Mouse (Mus musculus) limb, embryonic 14.5 days (tissue): ENCODE measurements around the gene Rbms3. TPM values are rescaled to one million over a fixed set of nuclear protein-coding genes. Genes with fewer than 3 reads are reported as not detected.

Source experiments
- ATAC-seq: fragments of 200-750 bp; cut with Nextera tagmentation; 2 replicates; pipeline ENCODE4 v1.8.0; 2017; ENCODE audit warnings: low read depth, moderate number of reproducible peaks, moderate TSS enrichment; ENCODE audit not compliant: low FRiP score
- DNase-seq: peaks from one replicate; pipeline ENCODE4 v3.0.0-alpha.2; 2015; ENCODE audit warnings: low spot score
- H3K27ac ChIP-seq: fragments of 300-500 bp; sonication (generic); replicated peaks from 2 replicates; pipeline ENCODE4 v1.5.1; 2014; ENCODE audit warnings: low read depth, mild to moderate bottlenecking, low read length, moderate library complexity, mixed read lengths
- H3K27me3 ChIP-seq: fragments of 300-500 bp; sonication (generic); 2 replicates; pipeline ENCODE4 v1.6.1; 2014; ENCODE audit warnings: low read length, mixed read lengths; ENCODE audit not compliant: control insufficient read depth, insufficient read depth
- H3K36me3 ChIP-seq: fragments of 300-500 bp; sonication (generic); 2 replicates; pipeline ENCODE4 v1.6.1; 2014; ENCODE audit warnings: mild to moderate bottlenecking, low read length, moderate library complexity, mixed read lengths; ENCODE audit not compliant: control insufficient read depth, insufficient read depth
- H3K4me1 ChIP-seq: fragments of 300-500 bp; sonication (generic); 2 replicates; pipeline ENCODE4 v1.6.1; 2014; ENCODE audit warnings: antibody characterized with exemption, low read length, mixed read lengths; ENCODE audit not compliant: control insufficient read depth, insufficient read depth
- H3K4me2 ChIP-seq: fragments of 300-500 bp; sonication (generic); replicated peaks from 2 replicates; pipeline ENCODE4 v1.6.1; 2014; ENCODE audit warnings: low read depth, mild to moderate bottlenecking, low read length, moderate library complexity; ENCODE audit not compliant: severe bottlenecking
- H3K4me3 ChIP-seq: fragments of 300-500 bp; sonication (generic); replicated peaks from 2 replicates; pipeline ENCODE4 v1.5.1; 2014; ENCODE audit warnings: low read length
- H3K9ac ChIP-seq: fragments of 300-500 bp; sonication (generic); 2 replicates; pipeline ENCODE4 v1.6.1; 2014; ENCODE audit warnings: mild to moderate bottlenecking, low read depth, low read length, moderate library complexity; ENCODE audit not compliant: severe bottlenecking
- H3K9me3 ChIP-seq: fragments of 300-500 bp; sonication (generic); 2 replicates; pipeline ENCODE4 v1.6.1; 2016; ENCODE audit warnings: low read length; ENCODE audit not compliant: control insufficient read depth
- POLR2A ChIP-seq: fragments of 200-500 bp; IDR thresholded peaks from 2 replicates; pipeline ENCODE4 v1.8.0; 2012; ENCODE audit warnings: inconsistent platforms, mild to moderate bottlenecking, moderate library complexity, borderline replicate concordance; ENCODE audit not compliant: insufficient read depth, insufficient read length; ENCODE audit errors: extremely low read depth
- WGBS: fragments of 180-500 bp; shearing (Covaris S2); extraction: QIAGEN DNeasy Blood & Tissue Kit; methylation state at CpG from one replicate; pipeline ENCODE4 v1.1.7; 2014; 5-methylcytosine and 5-hydroxymethylcytosine counted together
- polyA plus RNA-seq, 2 experiments: library from polyadenylated mRNA; depleted of rRNA in 1 of 2; stranded (reverse) in 1 of 2; unstranded in 1 of 2; fragments of >200 nt; fragmentation: Nextera tagmentation in 1 of 2; extraction: Ambion mirVana in 1 of 2; gene quantifications; 2 replicates each; pipeline versions ENCODE4 v1.2.1 to v1.2.3; 2012 to 2014

Rbms3 gene
- polyA plus RNA-seq, 2 experiments, result 42.1 to 94.5 TPM

DNA sequence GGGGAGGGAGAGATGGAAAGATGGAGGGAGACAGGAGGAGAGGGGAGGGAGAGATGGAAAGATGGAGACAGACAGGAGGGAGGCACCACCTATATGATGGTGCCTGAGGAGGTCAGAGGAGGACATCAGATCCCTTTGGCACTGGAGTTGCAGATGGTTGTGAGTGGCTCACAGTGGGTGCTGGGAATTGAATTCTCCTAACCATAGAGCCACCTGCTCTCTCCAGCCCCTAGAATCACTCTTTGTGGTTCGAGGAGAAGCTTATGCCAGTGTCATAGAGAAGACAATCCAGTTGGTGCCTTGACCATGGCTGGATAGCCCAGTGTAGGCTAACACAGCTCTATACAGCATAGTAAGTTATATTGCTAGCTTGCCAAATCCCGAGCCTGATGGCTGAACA, 137.8 kb downstream of the Rbms3 start:
- WGBS, result 88% methylated on average over 2 of the region's 2 CpGs
- no peak overlapping the region for H3K4me2 ChIP-seq
- H3K36me3 ChIP-seq, result no peaks in the 10 kb centered on the region
- no peak for ATAC-seq
- H3K9me3 ChIP-seq, result no peaks in the 10 kb centered on the region
- no peaks in the 10 kb centered on the region for H3K4me1 ChIP-seq
- H3K27me3 ChIP-seq, result no peaks in the 10 kb centered on the region
- DNase-seq, result no peak
- H3K4me3 ChIP-seq, result no peak overlapping the region
- H3K9ac ChIP-seq, result no peak overlapping the region
- no peak overlapping the region for H3K27ac ChIP-seq
- TF ChIP-seq POLR2A, result no peak

DNA sequence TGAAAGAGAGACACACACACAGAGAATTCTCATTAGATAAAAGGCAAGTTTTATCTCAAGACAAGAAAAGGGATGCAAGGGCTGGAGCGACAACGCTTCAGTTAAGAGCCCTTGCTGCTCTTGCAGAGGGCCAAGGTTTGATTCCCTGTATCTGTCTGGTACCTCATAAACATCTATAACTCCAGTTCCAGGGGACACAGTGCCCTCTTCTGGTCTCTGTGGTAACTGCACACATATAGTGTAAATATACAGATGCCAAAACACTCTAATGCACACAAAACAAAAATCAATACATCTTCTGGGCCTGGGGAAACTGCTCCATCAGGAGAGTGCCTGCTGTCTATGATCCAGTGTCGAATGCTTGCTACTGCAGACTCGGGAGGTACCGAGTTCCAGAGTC, 145.3 kb downstream of the Rbms3 start:
- ATAC-seq (no peak), DNase-seq (no peak)
- no peak for TF ChIP-seq POLR2A
- H3K4me2 ChIP-seq, result no peak overlapping the region
- H3K36me3 ChIP-seq, result no peaks in the 10 kb centered on the region
- 94% methylated on average over 5 of the region's 5 CpGs for WGBS
- no peak overlapping the region for H3K27ac ChIP-seq
- no peaks in the 10 kb centered on the region for H3K4me1 ChIP-seq
- H3K27me3 ChIP-seq, result no peaks in the 10 kb centered on the region
- no peak overlapping the region for H3K9ac ChIP-seq
- H3K9me3 ChIP-seq, result no peaks in the 10 kb centered on the region
- no peak overlapping the region for H3K4me3 ChIP-seq

DNA sequence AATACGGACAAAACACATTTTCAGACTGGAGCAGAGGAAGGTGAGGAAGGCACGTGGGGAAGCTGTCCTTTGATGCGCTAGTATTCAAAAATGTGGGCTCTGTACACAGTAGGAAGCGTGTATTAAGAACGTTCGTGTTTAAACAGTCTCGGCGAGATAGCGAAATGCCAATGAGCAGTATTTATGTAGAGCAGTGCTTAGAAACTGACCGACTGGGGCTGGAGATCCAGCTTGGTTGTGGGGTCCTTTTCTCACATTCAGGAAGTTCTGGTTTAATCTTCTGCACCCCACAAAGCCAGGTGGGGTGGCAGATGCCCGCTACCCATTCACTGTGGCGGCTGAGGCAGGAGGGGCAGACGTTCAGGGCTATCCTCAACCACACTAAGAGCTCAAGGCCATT, 153.0 kb downstream of the Rbms3 start:
- Histone ChIP-seq H3K4me2 (no peak overlapping the region), H3K4me3 (no peak overlapping the region), H3K9me3 (no peaks in the 10 kb centered on the region), H3K27ac (no peak overlapping the region), H3K4me1 (no peaks in the 10 kb centered on the region), H3K36me3 (no peaks in the 10 kb centered on the region), H3K9ac (no peak overlapping the region), H3K27me3 (no peaks in the 10 kb centered on the region)
- WGBS, result 92% methylated on average over 13 of the region's 13 CpGs
- TF ChIP-seq POLR2A, result no peak
- no peak for ATAC-seq
- DNase-seq, result no peak

DNA sequence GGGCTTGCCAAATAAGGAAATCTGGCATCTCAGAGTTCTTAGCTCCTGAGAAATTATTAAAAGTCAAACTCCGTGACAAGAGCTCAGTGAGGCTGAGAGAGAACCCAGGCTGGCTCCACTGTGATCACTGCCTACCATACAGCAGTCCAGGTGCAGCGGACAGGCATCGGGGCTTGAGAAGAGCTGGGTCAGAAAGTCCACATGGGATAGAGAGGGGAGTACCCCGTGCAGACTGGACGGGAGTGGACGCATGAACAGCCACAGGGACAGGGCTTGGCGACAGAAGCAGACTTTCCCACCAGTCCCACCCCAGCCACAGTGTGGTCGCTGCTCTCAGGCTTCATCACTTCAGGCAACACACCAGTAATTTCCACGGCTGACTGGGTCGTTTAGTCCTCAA, 176.9 kb downstream of the Rbms3 start:
- DNase-seq, result no peak
- WGBS, result 61% methylated on average over 10 of the region's 10 CpGs
- TF ChIP-seq POLR2A, result no peak
- H3K27me3 ChIP-seq, result no peaks in the 10 kb centered on the region
- H3K9me3 ChIP-seq, result no peaks in the 10 kb centered on the region
- no peak overlapping the region for H3K9ac ChIP-seq
- H3K4me3 ChIP-seq, result no peak overlapping the region
- H3K36me3 ChIP-seq, result no peaks in the 10 kb centered on the region
- no peak for ATAC-seq
- H3K4me1 ChIP-seq, result peaks cover 5% of the 10 kb centered on the region; the same call in 1 of the 2 replicates
- H3K27ac ChIP-seq, result no peak overlapping the region
- H3K4me2 ChIP-seq, result no peak overlapping the region

DNA sequence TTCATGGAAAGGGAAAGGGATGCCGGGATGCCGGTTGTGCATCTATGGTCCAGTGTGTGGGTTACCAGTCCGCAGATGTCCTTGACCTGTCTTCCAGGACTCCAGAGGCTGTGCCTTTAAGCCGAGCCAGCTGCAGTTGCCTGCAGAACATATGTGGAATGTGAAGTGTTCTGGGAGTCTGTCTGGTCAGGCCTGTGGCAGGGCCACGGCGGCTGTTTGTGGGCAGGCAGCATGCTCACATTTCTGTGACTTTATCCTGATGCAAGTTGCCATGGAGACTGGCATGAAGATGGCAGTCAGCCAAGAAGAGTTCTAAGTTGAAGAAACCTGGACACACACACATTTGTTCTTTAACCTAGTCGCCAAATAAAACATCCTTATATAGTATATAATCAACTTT, 187.1 kb downstream of the Rbms3 start:
- ATAC-seq (peak; percentile 62; the same call in 1 of the 2 replicates), DNase-seq (peak; percentile 64)
- no peaks in the 10 kb centered on the region for H3K9me3 ChIP-seq
- H3K9ac ChIP-seq, result no peak overlapping the region
- H3K4me3 ChIP-seq, result no peak overlapping the region
- WGBS, result 40% methylated on average over 7 of the region's 7 CpGs
- H3K27ac ChIP-seq, result no peak overlapping the region
- no peak overlapping the region for H3K4me2 ChIP-seq
- H3K36me3 ChIP-seq, result no peaks in the 10 kb centered on the region
- H3K4me1 ChIP-seq, result peaks cover 7% of the 10 kb centered on the region; the same call in 1 of the 2 replicates
- no peak for TF ChIP-seq POLR2A
- H3K27me3 ChIP-seq, result no peaks in the 10 kb centered on the region

DNA sequence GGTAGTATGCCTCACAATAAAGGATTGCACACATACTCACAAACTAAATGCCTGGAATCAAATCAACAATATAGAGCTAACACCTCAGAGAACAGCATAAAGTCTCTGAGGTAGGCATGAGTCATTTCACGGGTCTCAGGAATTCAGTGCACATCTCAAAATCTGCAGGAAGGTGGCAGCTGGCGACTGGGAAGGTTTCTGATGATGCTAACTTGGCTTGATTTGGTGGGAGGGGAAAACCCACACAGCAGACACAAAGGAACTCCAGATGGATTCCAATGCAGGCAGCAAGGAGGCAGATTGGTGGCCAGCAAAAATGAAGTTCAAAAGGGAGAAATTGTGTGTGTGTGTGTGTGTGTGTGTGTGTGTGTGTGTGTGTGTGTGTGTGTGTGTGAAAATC, 193.9 kb downstream of the Rbms3 start:
- Histone ChIP-seq H3K4me2 (no peak overlapping the region), H3K4me3 (no peak overlapping the region), H3K27ac (no peak overlapping the region), H3K27me3 (no peaks in the 10 kb centered on the region), H3K36me3 (no peaks in the 10 kb centered on the region), H3K9ac (no peak overlapping the region), H3K4me1 (no peaks in the 10 kb centered on the region), H3K9me3 (no peaks in the 10 kb centered on the region)
- no peak for TF ChIP-seq POLR2A
- no peak for ATAC-seq
- DNase-seq, result no peak
- 58% methylated on average over 2 of the region's 2 CpGs for WGBS
